Mouse (Mus musculus): ENCODE results near the gene Evi2b. TPM values are rescaled to one million over a fixed set of nuclear protein-coding genes. Genes with fewer than 3 reads are reported as not detected.

Evi2b gene
- 156 to 169 TPM (median 160 TPM) in 4 replicates for total RNA-seq (2023)

GRCm38 (mm10) chr11:79523560-79524309, at the start of gene Evi2b:
TSS of gene Evi2b (minus strand) at chr11:79523762.

DNA sequence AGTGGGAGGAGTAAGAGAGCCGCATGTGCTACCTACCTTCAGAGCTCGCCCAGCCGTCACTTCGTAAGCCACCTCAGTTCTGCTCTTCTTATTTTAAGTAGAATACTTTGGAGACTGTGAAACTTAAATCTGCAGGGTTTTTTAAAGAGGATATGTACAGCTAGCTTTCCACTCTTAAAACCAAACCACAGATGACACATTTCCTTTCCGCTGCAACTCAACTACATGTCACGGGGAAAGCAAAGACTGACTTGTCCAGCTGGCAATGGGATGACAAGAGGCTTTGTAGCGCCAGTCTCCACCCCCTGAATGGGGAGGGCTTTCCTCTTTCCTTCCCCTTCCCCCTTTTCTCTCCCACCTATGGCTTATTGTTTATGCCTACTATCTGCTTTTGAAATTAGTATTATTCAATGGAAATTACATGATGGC, 6.8 kb upstream of the Evi2b start, which contains the start of the genes Evi2 and Evi2a:
TSS of gene Evi2 (minus strand) at position 257 of the 429 bp plus-strand sequence.
TSS of gene Evi2a (minus strand) at position 277 of the 429 bp plus-strand sequence.

DNA sequence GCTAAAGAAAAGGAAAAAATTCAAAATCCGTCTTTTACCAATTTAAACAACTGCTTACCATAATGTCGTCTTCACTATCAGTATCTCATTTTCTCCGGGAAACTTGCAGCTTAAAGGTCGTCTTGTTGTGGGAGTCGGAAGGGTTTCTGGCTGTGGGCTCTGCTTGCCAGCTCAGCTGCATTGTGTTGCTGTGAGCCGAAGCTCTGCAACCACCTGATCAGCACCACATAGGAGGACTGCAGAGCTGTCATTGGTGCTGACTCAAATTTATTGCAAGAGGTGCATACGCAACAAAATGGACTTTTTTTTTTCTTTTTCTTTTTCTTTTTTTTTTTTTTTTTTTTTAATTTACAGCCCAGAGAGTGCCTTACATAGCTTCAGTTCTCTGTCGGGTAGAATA, 19.7 kb downstream of the Evi2b start, which contains the start of gene Omg:
TSS of gene Omg (minus strand) at position 240 of the 400 bp plus-strand sequence.

Other genes starting within 250 kb of the Evi2b start
- 2.3 to 3.9 TPM (median 2.5 TPM) in 4 replicates for gene Gm9964, start 226.9 kb downstream of the Evi2b start, total RNA-seq (2023)
- gene Nf1, start 184.1 kb downstream of the Evi2b start, total RNA-seq (2023), result 29.6 to 38.8 TPM (median 32.1 TPM) in 4 replicates
- gene Omg, start 19.7 kb downstream of the Evi2b start, total RNA-seq (2023), result 0.26 to 0.60 TPM (median 0.41 TPM) in 3 of 4 replicates, not detected in the other
- gene Evi2, start 6.8 kb upstream of the Evi2b start, total RNA-seq (2023), result 5.7 to 7.8 TPM (median 7.3 TPM) in 4 replicates
- gene Evi2a, start 6.8 kb upstream of the Evi2b start, total RNA-seq (2023), result 57.4 to 77.5 TPM (median 66.8 TPM) in 4 replicates
- gene Rab11fip4, start 67.5 kb upstream of the Evi2b start, total RNA-seq (2023), result 0.77 to 1.3 TPM (median 1.0 TPM) in 4 replicates